Mouse (Mus musculus) brown adipose tissue, adult 24 weeks (tissue): ENCODE measurements around the gene Casp8. TPM values are rescaled to one million over a fixed set of nuclear protein-coding genes. Genes with fewer than 3 reads are reported as not detected.
A peak's percentile ranks its signal among the peaks of the same experiment; 100 is the strongest.
"Not testable (repeated sequence)": the region's sequence is repeated elsewhere in the genome, so short reads cannot be mapped to it uniquely, and the experiment has no call there.

Experiments
- H3K27ac ChIP-seq: fragments of 200-500 bp; replicated peaks from 2 replicates; pipeline ENCODE4 v1.5.1; 2012; ENCODE audit warnings: low read depth, mild to moderate bottlenecking, low read length
- H3K4me1 ChIP-seq: fragments of 200-500 bp; 2 replicates; pipeline ENCODE4 v1.6.1; 2012; ENCODE audit warnings: low read length, mixed read lengths; ENCODE audit not compliant: control insufficient read depth, insufficient read depth, insufficient read length
- H3K4me3 ChIP-seq: fragments of 200-500 bp; 2 replicates; pipeline ENCODE4 v1.5.1; 2012; ENCODE audit warnings: low read depth, mild to moderate bottlenecking, low read length, moderate library complexity; ENCODE audit not compliant: insufficient read depth
- polyA plus RNA-seq: library from polyadenylated mRNA; stranded (reverse); fragments of >200 nt; gene quantifications from 2 replicates; pipeline ENCODE4 v1.2.4, GENCODE M21; 2012; ENCODE audit not compliant: missing spikeins, insufficient read depth, insufficient read length

Casp8 gene
- polyA plus RNA-seq, 1 experiment: 9.9 TPM

DNA sequence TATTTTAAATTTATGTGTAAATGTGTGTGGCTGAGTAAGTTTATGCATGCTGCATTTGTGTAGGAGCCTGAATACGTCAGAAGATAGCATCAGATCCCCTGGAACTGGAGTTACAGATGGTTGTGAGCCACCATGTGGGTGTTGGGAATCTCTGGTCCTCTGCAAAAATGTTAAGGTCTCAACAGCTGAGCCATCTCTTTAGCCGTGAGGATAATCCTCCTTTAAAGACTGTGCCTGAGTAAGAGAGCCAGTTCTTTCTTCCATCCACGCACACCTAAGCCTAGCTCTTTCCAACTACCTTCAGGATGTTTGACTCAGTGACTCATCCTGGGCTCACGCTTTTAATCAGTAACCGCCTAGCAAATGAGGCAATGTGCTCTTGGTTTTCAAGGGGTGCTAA is 35.6 kb downstream of the Casp8 start:
- no peaks in the 10 kb centered on the region for H3K4me1 ChIP-seq
- H3K4me3 ChIP-seq: no peak overlapping the region
- H3K27ac ChIP-seq: no peak overlapping the region

DNA sequence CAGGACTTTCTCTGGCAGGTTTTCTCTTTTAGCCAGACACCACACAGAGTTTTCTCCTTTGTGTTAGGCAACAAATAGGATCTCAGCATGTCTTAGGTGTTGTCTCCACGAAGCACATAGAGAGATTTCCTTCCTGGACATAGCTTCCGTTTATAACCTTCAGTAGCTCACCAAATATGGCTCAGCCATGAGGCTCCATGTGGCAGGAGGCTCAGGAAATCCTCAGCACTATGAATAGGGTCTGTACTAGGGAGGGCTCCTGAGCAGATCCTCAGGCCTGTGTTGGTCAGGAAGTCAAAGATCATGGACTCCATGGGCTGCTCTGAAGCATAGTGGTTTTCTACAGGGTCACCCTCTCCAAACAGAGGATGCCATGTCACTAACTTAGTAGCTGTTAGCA is 37.0 kb downstream of the Casp8 start:
- no peaks in the 10 kb centered on the region for H3K4me1 ChIP-seq
- peak overlapping the region; percentile 30; the same call in 1 of the 2 replicates for H3K27ac ChIP-seq
- H3K4me3 ChIP-seq: no peak overlapping the region

DNA sequence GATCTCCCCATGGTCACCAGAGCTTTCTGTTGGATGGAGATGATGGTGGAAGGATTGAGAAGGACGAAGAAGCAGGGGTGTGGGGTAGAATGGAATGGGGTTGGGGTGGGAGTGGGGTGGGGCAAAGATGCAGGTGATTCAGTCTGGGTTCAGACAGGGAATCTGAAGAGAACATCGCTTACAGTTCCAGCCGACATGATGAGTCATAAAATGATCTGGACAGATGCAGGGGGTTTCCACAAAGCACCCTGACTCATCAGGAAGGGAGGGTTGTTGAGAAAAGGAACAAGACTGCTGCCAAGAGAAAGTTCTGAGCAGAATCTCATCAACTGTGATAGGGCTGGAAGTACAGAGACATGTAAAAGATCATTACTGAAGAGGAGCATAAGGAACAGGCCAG is 61.6 kb downstream of the Casp8 start:
- not testable (repeated sequence) for H3K4me1 ChIP-seq, H3K4me3 ChIP-seq, H3K27ac ChIP-seq

- H3K27ac ChIP-seq, H3K4me1 ChIP-seq: not testable (repeated sequence)
These were observed 64.0 kb downstream of the Casp8 start for GRCm38 (mm10) chr1:58859131-58859530.

DNA sequence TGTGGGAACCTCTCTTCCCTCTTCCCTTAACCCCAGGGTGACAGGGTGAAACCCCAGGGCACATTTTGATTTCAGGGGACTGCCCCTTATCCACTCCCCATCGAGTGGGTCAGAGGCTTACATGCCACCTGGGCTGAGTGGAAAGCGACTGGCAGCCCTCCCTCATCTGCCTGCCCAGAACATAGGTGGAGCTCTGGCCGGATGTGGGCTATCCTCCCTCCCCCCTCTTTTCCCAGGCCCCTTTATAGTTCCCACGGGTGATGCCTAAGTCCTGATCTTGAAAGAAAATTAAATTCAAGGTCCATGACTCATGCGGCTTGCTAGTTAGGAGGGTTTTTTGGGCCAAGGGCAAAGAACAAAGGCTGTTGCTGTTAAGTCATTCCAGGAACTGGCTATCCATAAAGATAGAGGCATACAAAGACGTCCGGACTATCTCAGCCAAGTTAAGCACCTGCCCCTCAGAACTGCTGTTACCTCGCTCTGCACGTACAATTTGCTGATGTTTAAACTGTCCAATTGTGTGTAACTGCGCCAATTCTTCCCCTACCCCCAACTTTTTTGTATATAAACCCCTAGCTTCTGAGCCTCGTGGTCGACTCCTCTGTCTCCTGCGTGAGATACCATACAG is 64.7 kb downstream of the Casp8 start:
- not testable (repeated sequence) for H3K4me1 ChIP-seq, H3K4me3 ChIP-seq, H3K27ac ChIP-seq

More at GRCm38 (mm10) chr1:58859131-58859530, 64.0 kb downstream of the Casp8 start:
- not testable (repeated sequence) for H3K4me3 ChIP-seq

- not testable (repeated sequence) for H3K27ac ChIP-seq, H3K4me1 ChIP-seq, H3K4me3 ChIP-seq
These were observed 65.4 kb downstream of the Casp8 start for GRCm38 (mm10) chr1:58860586-58860985.

DNA sequence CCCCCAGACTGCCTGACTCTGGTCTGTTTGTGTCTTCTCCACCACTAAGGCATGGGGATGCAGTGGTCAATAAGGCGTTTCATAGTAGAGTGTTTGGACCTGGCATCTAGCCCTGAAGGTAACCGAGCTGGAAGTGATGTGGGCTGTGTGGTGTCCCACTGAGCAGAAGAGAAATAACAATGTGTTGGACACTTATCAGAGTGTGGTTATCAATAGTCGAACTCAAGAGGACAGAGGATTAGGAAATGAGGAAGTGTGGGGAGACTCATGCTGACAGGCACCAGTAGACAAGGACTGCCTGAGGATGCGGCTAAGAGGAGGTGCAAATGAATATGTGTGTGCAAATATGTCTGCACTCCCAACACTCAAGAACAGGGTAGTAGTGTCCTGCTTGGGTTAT is 81.3 kb downstream of the Casp8 start:
- not testable (repeated sequence) for H3K4me3 ChIP-seq, H3K4me1 ChIP-seq, H3K27ac ChIP-seq

DNA sequence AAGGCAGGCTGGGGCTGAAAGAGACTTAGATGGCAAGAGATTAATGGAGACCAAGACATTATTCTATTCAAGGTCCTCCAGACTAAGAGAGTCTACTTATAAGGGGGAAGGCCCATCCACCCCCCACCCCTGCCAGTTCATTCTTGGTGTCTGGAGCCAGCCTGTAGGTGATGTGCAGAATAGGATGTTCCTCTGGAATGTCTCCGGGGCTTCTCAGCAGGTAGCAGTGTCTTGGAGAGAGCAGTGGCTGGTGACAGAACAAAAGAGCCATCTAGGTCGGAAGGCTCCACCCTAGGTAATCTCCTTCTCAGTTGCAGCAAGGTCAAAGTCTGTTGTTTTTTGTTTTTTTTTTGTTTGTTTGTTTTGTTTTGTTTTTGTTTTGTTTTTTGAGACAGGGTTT is 84.1 kb downstream of the Casp8 start:
- H3K4me3 ChIP-seq: not testable (repeated sequence)

GRCm38 (mm10) chr1:58883279-58883678 is 88.1 kb downstream of the Casp8 start:
- H3K4me1 ChIP-seq, H3K4me3 ChIP-seq, H3K27ac ChIP-seq: not testable (repeated sequence)

More for the DNA sequence above, 84.1 kb downstream of the Casp8 start:
- not testable (repeated sequence) for H3K4me1 ChIP-seq, H3K27ac ChIP-seq

DNA sequence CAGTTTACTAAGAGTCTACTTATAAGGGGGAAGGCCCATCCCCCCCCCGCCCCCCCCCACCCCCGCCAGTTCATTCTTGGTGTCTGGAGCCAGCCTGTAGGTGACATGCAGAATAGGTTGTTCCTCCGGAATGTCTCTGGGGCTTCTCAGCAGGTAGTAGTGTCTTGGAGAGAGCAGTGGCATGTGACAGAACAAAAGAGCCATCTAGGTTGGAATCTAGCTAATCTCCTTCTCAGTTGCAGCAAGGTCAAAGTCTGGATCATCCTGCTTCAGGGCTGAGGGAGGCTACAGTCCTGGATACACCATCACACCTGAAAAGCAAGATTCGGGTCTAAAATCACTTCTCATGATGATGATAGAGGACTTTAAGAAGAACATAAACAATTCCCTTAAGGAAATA is 90.5 kb downstream of the Casp8 start:
- Histone ChIP-seq H3K4me3 (no peak overlapping the region), H3K27ac (no peak overlapping the region), H3K4me1 (no peaks in the 10 kb centered on the region)

- H3K4me1 ChIP-seq: no peaks in the 10 kb centered on the region
- H3K4me3 ChIP-seq: no peak overlapping the region
- no peak overlapping the region for H3K27ac ChIP-seq
These were observed 94.8 kb downstream of the Casp8 start for GRCm38 (mm10) chr1:58889826-58890546.

GRCm38 (mm10) chr1:58890697-58891290 is 95.6 kb downstream of the Casp8 start:
- H3K4me3 ChIP-seq, H3K27ac ChIP-seq, H3K4me1 ChIP-seq: not testable (repeated sequence)

GRCm38 (mm10) chr1:58891481-58892170 is 96.5 kb downstream of the Casp8 start:
- not testable (repeated sequence) for H3K4me1 ChIP-seq, H3K4me3 ChIP-seq, H3K27ac ChIP-seq

DNA sequence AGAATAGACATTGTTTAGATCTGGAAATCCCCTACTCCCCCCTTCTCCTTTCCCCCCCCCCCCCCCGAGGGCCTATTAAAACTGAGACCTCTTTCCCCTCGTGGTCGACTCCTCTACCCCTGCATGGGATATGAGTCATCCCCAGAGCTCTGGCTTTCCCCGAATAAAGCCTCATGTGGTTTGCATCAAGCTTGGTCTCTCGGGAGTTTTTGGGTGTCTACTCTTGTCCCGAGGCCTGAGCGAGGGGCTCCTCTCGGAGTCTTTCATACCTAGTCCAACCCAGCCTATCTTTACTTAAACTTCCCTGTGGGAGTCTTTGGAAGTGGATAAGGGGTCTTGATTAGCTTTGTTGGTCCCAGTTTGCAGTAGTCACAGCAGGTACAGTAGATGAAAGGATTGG is 97.2 kb downstream of the Casp8 start:
- H3K4me3 ChIP-seq, H3K27ac ChIP-seq, H3K4me1 ChIP-seq: not testable (repeated sequence)
